Mouse (Mus musculus): ENCODE results near the gene Ttn. TPM values are rescaled to one million over a fixed set of nuclear protein-coding genes. Genes with fewer than 3 reads are reported as not detected.

Gene Ttn
- total and polyA plus RNA-seq, 3 experiments = 0.22 TPM; not detected in 2

- DNase-seq (ENCODE audit: low spot score) = no peak
These were observed 73.5 kb downstream of the Ttn start for GRCm38 (mm10) chr2:76908705-76909457.

GRCm38 (mm10) chr2:76903351-76903750, 79.0 kb downstream of the Ttn start:
- no peak for TF ChIP-seq CTCF (IDR thresholded peaks at IDR 0.05; ENCODE audit: low read depth, low read length)
- TF ChIP-seq GATA2 (IDR thresholded peaks at IDR 0.05; ENCODE audit: borderline replicate concordance, low read depth, low read length) = no peak
- no peak for TF ChIP-seq POLR2AphosphoS5 (IDR thresholded peaks at IDR 0.05; ENCODE audit: insufficient replicate concordance, low read depth, low read length)
- no peak for TF ChIP-seq GATA1 (IDR thresholded peaks at IDR 0.05; ENCODE audit: borderline replicate concordance, low read length)
- no peak for TF ChIP-seq TAL1 (conservative IDR thresholded peaks at IDR 0.05; ENCODE audit: low read depth, low read length)
- ATAC-seq (ENCODE audit: extremely low read depth, insufficient number of reproducible peaks, low FRiP score, poor library complexity, severe bottlenecking) (no peak), DNase-seq (ENCODE audit: low spot score) (no peak)
- Histone ChIP-seq H3K9me3 (replicated peaks) (peaks cover 60% of the 10 kb centered on the region), H3K36me3 (replicated peaks) (no peaks in the 10 kb centered on the region), H3K4me1 (ENCODE audit: insufficient read depth, low read depth, low read length) (no peaks in the 10 kb centered on the region), H3K27me3 (ENCODE audit: insufficient read depth, low read length) (no peaks in the 10 kb centered on the region), H3K4me3 (ENCODE audit: low read depth, low read length) (no peak overlapping the region)

More at GRCm38 (mm10) chr2:76908705-76909457, 73.5 kb downstream of the Ttn start:
- Histone ChIP-seq H3K4me3 (ENCODE audit: low read depth, low read length) (no peak overlapping the region), H3K36me3 (replicated peaks) (no peaks in the 10 kb centered on the region), H3K27me3 (ENCODE audit: insufficient read depth, low read length) (no peaks in the 10 kb centered on the region), H3K9me3 (replicated peaks) (peaks cover 37% of the 10 kb centered on the region), H3K4me1 (ENCODE audit: insufficient read depth, low read depth, low read length) (no peaks in the 10 kb centered on the region)
- TF ChIP-seq CTCF (IDR thresholded peaks at IDR 0.05; ENCODE audit: low read depth, low read length) = no peak
- no peak for TF ChIP-seq TAL1 (conservative IDR thresholded peaks at IDR 0.05; ENCODE audit: low read depth, low read length)
- TF ChIP-seq GATA2 (IDR thresholded peaks at IDR 0.05; ENCODE audit: borderline replicate concordance, low read depth, low read length) = no peak
- TF ChIP-seq GATA1 (IDR thresholded peaks at IDR 0.05; ENCODE audit: borderline replicate concordance, low read length) = no peak
- TF ChIP-seq POLR2AphosphoS5 (IDR thresholded peaks at IDR 0.05; ENCODE audit: insufficient replicate concordance, low read depth, low read length) = no peak
- ATAC-seq (ENCODE audit: extremely low read depth, insufficient number of reproducible peaks, low FRiP score, poor library complexity, severe bottlenecking) = no peak

GRCm38 (mm10) chr2:76901476-76902086, 80.8 kb downstream of the Ttn start:
- DNase-seq (ENCODE audit: low spot score) (no peak), ATAC-seq (ENCODE audit: extremely low read depth, insufficient number of reproducible peaks, low FRiP score, poor library complexity, severe bottlenecking) (no peak)
- TF ChIP-seq TAL1 (conservative IDR thresholded peaks at IDR 0.05; ENCODE audit: low read depth, low read length) (no peak), POLR2AphosphoS5 (IDR thresholded peaks at IDR 0.05; ENCODE audit: insufficient replicate concordance, low read depth, low read length) (no peak), CTCF (IDR thresholded peaks at IDR 0.05; ENCODE audit: low read depth, low read length) (no peak), GATA2 (IDR thresholded peaks at IDR 0.05; ENCODE audit: borderline replicate concordance, low read depth, low read length) (no peak), GATA1 (IDR thresholded peaks at IDR 0.05; ENCODE audit: borderline replicate concordance, low read length) (no peak)
- Histone ChIP-seq H3K9me3 (replicated peaks) (peaks cover 57% of the 10 kb centered on the region), H3K36me3 (replicated peaks) (no peaks in the 10 kb centered on the region), H3K27me3 (ENCODE audit: insufficient read depth, low read length) (no peaks in the 10 kb centered on the region), H3K4me1 (ENCODE audit: insufficient read depth, low read depth, low read length) (no peaks in the 10 kb centered on the region), H3K4me3 (ENCODE audit: low read depth, low read length) (no peak overlapping the region)

GRCm38 (mm10) chr2:76899886-76900285, 82.5 kb downstream of the Ttn start:
- ATAC-seq (ENCODE audit: extremely low read depth, insufficient number of reproducible peaks, low FRiP score, poor library complexity, severe bottlenecking) (no peak), DNase-seq (ENCODE audit: low spot score) (no peak)
- no peaks in the 10 kb centered on the region for H3K27me3 ChIP-seq (ENCODE audit: insufficient read depth, low read length)
- H3K4me1 ChIP-seq (ENCODE audit: insufficient read depth, low read depth, low read length) = no peaks in the 10 kb centered on the region
- no peaks in the 10 kb centered on the region for H3K36me3 ChIP-seq (replicated peaks)
- no peak for TF ChIP-seq GATA1 (IDR thresholded peaks at IDR 0.05; ENCODE audit: borderline replicate concordance, low read length)
- no peak for TF ChIP-seq TAL1 (conservative IDR thresholded peaks at IDR 0.05; ENCODE audit: low read depth, low read length)
- no peak for TF ChIP-seq GATA2 (IDR thresholded peaks at IDR 0.05; ENCODE audit: borderline replicate concordance, low read depth, low read length)
- TF ChIP-seq CTCF (IDR thresholded peaks at IDR 0.05; ENCODE audit: low read depth, low read length) = no peak
- no peak for TF ChIP-seq POLR2AphosphoS5 (IDR thresholded peaks at IDR 0.05; ENCODE audit: insufficient replicate concordance, low read depth, low read length)
- peaks cover 59% of the 10 kb centered on the region for H3K9me3 ChIP-seq (replicated peaks)
- H3K4me3 ChIP-seq (ENCODE audit: low read depth, low read length) = no peak overlapping the region

- Histone ChIP-seq H3K36me3 (replicated peaks) (no peaks in the 10 kb centered on the region), H3K4me3 (ENCODE audit: low read depth, low read length) (no peak overlapping the region), H3K4me1 (ENCODE audit: insufficient read depth, low read depth, low read length) (no peaks in the 10 kb centered on the region), H3K27me3 (ENCODE audit: insufficient read depth, low read length) (no peaks in the 10 kb centered on the region), H3K9me3 (replicated peaks) (peaks cover 63% of the 10 kb centered on the region)
- no peak for ATAC-seq (ENCODE audit: extremely low read depth, insufficient number of reproducible peaks, low FRiP score, poor library complexity, severe bottlenecking)
- TF ChIP-seq GATA1 (IDR thresholded peaks at IDR 0.05; ENCODE audit: borderline replicate concordance, low read length) = no peak
- TF ChIP-seq POLR2AphosphoS5 (IDR thresholded peaks at IDR 0.05; ENCODE audit: insufficient replicate concordance, low read depth, low read length) = no peak
- TF ChIP-seq CTCF (IDR thresholded peaks at IDR 0.05; ENCODE audit: low read depth, low read length) = no peak
- no peak for DNase-seq (ENCODE audit: low spot score)
These were observed 85.4 kb downstream of the Ttn start for GRCm38 (mm10) chr2:76896990-76897389.

- Histone ChIP-seq H3K36me3 (replicated peaks) (no peaks in the 10 kb centered on the region), H3K9me3 (replicated peaks) (peaks cover 60% of the 10 kb centered on the region), H3K27me3 (ENCODE audit: insufficient read depth, low read length) (no peaks in the 10 kb centered on the region), H3K4me3 (ENCODE audit: low read depth, low read length) (no peak overlapping the region), H3K4me1 (ENCODE audit: insufficient read depth, low read depth, low read length) (no peaks in the 10 kb centered on the region)
- DNase-seq (ENCODE audit: low spot score) = no peak
- ATAC-seq (ENCODE audit: extremely low read depth, insufficient number of reproducible peaks, low FRiP score, poor library complexity, severe bottlenecking) = no peak
- no peak for TF ChIP-seq CTCF (IDR thresholded peaks at IDR 0.05; ENCODE audit: low read depth, low read length)
- no peak for TF ChIP-seq TAL1 (conservative IDR thresholded peaks at IDR 0.05; ENCODE audit: low read depth, low read length)
- no peak for TF ChIP-seq POLR2AphosphoS5 (IDR thresholded peaks at IDR 0.05; ENCODE audit: insufficient replicate concordance, low read depth, low read length)
- TF ChIP-seq GATA1 (IDR thresholded peaks at IDR 0.05; ENCODE audit: borderline replicate concordance, low read length) = no peak
- no peak for TF ChIP-seq GATA2 (IDR thresholded peaks at IDR 0.05; ENCODE audit: borderline replicate concordance, low read depth, low read length)
These were observed 87.0 kb downstream of the Ttn start for GRCm38 (mm10) chr2:76895327-76895726.
